ENCODE assay signal across 8 mouse cellular contexts in the genomic region with DNA sequence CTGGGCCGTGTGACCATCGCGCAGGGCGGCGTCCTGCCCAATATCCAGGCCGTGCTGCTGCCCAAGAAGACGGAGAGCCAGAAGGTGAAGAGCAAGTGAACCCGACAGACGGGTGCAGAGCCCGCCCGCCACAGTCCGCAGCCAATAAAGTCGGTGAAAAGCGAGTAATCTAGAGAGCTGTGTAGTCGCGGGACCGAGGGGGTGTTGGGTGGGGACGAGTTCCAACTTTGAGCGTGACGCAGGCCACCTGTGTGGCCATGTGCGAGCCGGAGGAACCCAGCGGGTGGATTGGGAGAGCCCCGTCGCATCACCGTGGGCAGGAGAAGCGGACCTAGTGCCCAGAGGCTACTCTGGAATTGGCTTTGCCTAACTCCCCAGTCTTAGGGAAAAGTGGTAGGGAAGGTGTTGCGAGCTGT. TPM values are rescaled to one million over a fixed set of nuclear protein-coding genes. Genes with fewer than 3 reads are reported as not detected.
DNase-seq lines count a peak whose midpoint lies in the region; ATAC-seq and TF ChIP-seq lines count a peak whose summit lies in the region.

No protein-coding gene starts in this region.

- no peak for TF ChIP-seq EP300 in ES-Bruce4 (IDR thresholded peaks at IDR 0.05; ENCODE audit: insufficient read depth, low read depth, low read length)

- H3K9ac ChIP-seq in ES-Bruce4 (ENCODE audit: low read depth, poor library complexity, severe bottlenecking) = peak overlapping the region; percentile 76
- peak overlapping the region; percentile 73 for H3K9ac ChIP-seq in embryonic facial prominence, embryonic 14.5 days (ENCODE audit: low read depth, low read length)
- peak overlapping the region; percentile 57 for H3K9ac ChIP-seq in limb, embryonic 14.5 days (ENCODE audit: low read depth, low read length, severe bottlenecking)
- peak overlapping the region; percentile 80 for H3K9ac ChIP-seq in midbrain, embryonic 13.5 days (replicated peaks)
- H3K9ac ChIP-seq in stomach, embryonic 16.5 days (ENCODE audit: low read length) = peak overlapping the region; percentile 84

- peaks cover 8% of the 10 kb centered on the region for H3K4me1 ChIP-seq in ES-Bruce4 (ENCODE audit: control insufficient read depth, insufficient read depth, low read length)
- H3K4me1 ChIP-seq in embryonic facial prominence, embryonic 14.5 days (ENCODE audit: control insufficient read depth, insufficient read depth, low read length) = peaks cover 17% of the 10 kb centered on the region
- peaks cover 15% of the 10 kb centered on the region for H3K4me1 ChIP-seq in limb, embryonic 14.5 days (ENCODE audit: control insufficient read depth, insufficient read depth, low read length)
- H3K4me1 ChIP-seq in midbrain, embryonic 13.5 days (replicated peaks) = peaks cover 28% of the 10 kb centered on the region
- H3K4me1 ChIP-seq in stomach, embryonic 16.5 days (ENCODE audit: control insufficient read depth, insufficient read depth, low read length) = peaks cover 22% of the 10 kb centered on the region

- peak overlapping the region; percentile 77 for H3K4me3 ChIP-seq in ES-Bruce4 (ENCODE audit: low read depth, low read length)
- peak overlapping the region; percentile 78 for H3K4me3 ChIP-seq in embryonic facial prominence, embryonic 14.5 days (ENCODE audit: low read depth, low read length)
- H3K4me3 ChIP-seq in limb, embryonic 14.5 days (replicated peaks; ENCODE audit: low read length) = peak overlapping the region; percentile 73
- peak overlapping the region; percentile 87 for H3K4me3 ChIP-seq in midbrain, embryonic 13.5 days (replicated peaks)
- H3K4me3 ChIP-seq in stomach, embryonic 16.5 days (replicated peaks; ENCODE audit: low read length) = peak overlapping the region; percentile 85

- H3K27me3 ChIP-seq in ES-Bruce4 (ENCODE audit: control insufficient read depth, insufficient read depth, low read length, poor library complexity, severe bottlenecking) = no peaks in the 10 kb centered on the region
- no peaks in the 10 kb centered on the region for H3K27me3 ChIP-seq in embryonic facial prominence, embryonic 14.5 days (replicated peaks; ENCODE audit: control insufficient read depth, insufficient read depth, low read length)
- H3K27me3 ChIP-seq in limb, embryonic 14.5 days (ENCODE audit: control insufficient read depth, insufficient read depth, low read length) = no peaks in the 10 kb centered on the region
- H3K27me3 ChIP-seq in midbrain, embryonic 13.5 days = no peaks in the 10 kb centered on the region
- no peaks in the 10 kb centered on the region for H3K27me3 ChIP-seq in stomach, embryonic 16.5 days (ENCODE audit: control insufficient read depth, insufficient read depth, low read length)

- DNase-seq in frontal cortex, postnatal 14 days (ENCODE audit: low spot score in 2 of 2) = no peak
- no peak for DNase-seq in embryonic facial prominence, embryonic 14.5 days (ENCODE audit: low spot score)
- peak; percentile 12 for DNase-seq in heart, postnatal 25 days (ENCODE audit: low spot score)
- DNase-seq in limb, embryonic 14.5 days (ENCODE audit: low spot score) = no peak

- peak; percentile 34 for ATAC-seq in frontal cortex, adult (ENCODE audit: low TSS enrichment)
- ATAC-seq in embryonic facial prominence, embryonic 14.5 days (ENCODE audit: low read depth) = 0 out of 2 replicates have a peak, but pooled peaks have one; percentile 6
- no peak for ATAC-seq in limb, embryonic 14.5 days (ENCODE audit: low FRiP score, low read depth)
- ATAC-seq in midbrain, embryonic 13.5 days = peak; percentile 9
- no peak for ATAC-seq in stomach, embryonic 16.5 days (ENCODE audit: insufficient read depth, low FRiP score)

- peak overlapping the region; percentile 95 for H3K4me2 ChIP-seq in embryonic facial prominence, embryonic 14.5 days (ENCODE audit: low read depth, low read length)
- H3K4me2 ChIP-seq in limb, embryonic 14.5 days (replicated peaks; ENCODE audit: low read depth, low read length, severe bottlenecking) = peak overlapping the region; percentile 72
- peak overlapping the region; percentile 99 for H3K4me2 ChIP-seq in midbrain, embryonic 13.5 days (replicated peaks)
- peak overlapping the region; percentile 92 for H3K4me2 ChIP-seq in stomach, embryonic 16.5 days (ENCODE audit: low read depth, low read length)

- WGBS in embryonic facial prominence, embryonic 14.5 days = under 1% methylated on average over 26 of the region's 28 CpGs
- WGBS in limb, embryonic 14.5 days = under 1% methylated on average over 27 of the region's 28 CpGs
- under 1% methylated on average over 28 of the region's 28 CpGs for WGBS in midbrain, embryonic 13.5 days
- WGBS in stomach, embryonic 16.5 days = 1% methylated on average over 28 of the region's 28 CpGs

- peak overlapping the region; percentile 33 for H3K27ac ChIP-seq in ES-Bruce4 (ENCODE audit: insufficient read depth, low read length)
- H3K27ac ChIP-seq in embryonic facial prominence, embryonic 14.5 days (replicated peaks; ENCODE audit: low read depth, low read length) = 0 out of 2 replicates have a peak overlapping the region, but pooled peaks have one; percentile 12
- H3K27ac ChIP-seq in limb, embryonic 14.5 days (replicated peaks; ENCODE audit: low read depth, low read length) = no peak overlapping the region
- peak overlapping the region; percentile 65 for H3K27ac ChIP-seq in midbrain, embryonic 13.5 days
- H3K27ac ChIP-seq in stomach, embryonic 16.5 days (ENCODE audit: low read length) = peak overlapping the region; percentile 84

- no peak for TF ChIP-seq CTCF in ES-Bruce4 (IDR thresholded peaks at IDR 0.05; ENCODE audit: low read depth, low read length)

- TF ChIP-seq POLR2A in ES-Bruce4 (IDR thresholded peaks at IDR 0.05; ENCODE audit: insufficient read depth, low read length) = no peak
- TF ChIP-seq POLR2A in limb, embryonic 14.5 days (IDR thresholded peaks at IDR 0.05; ENCODE audit: borderline replicate concordance, extremely low read depth, insufficient read depth, insufficient read length) = no peak

- peaks cover 11% of the 10 kb centered on the region for H3K36me3 ChIP-seq in ES-Bruce4 (ENCODE audit: control insufficient read depth, insufficient read depth, low read length, poor library complexity, severe bottlenecking)
- peaks cover 17% of the 10 kb centered on the region for H3K36me3 ChIP-seq in embryonic facial prominence, embryonic 14.5 days (ENCODE audit: control insufficient read depth, insufficient read depth, low read length)
- H3K36me3 ChIP-seq in limb, embryonic 14.5 days (ENCODE audit: control insufficient read depth, insufficient read depth, low read length) = peaks cover 17% of the 10 kb centered on the region
- peaks cover 17% of the 10 kb centered on the region for H3K36me3 ChIP-seq in midbrain, embryonic 13.5 days
- H3K36me3 ChIP-seq in stomach, embryonic 16.5 days (ENCODE audit: control insufficient read depth, insufficient read depth, low read length) = no peaks in the 10 kb centered on the region; the same call in 1 of the 2 replicates

- intact Hi-C loops in heart, postnatal 25 days (cut with DNase I) = loop anchor here (10.0 kb wide), 1 partner anchor 926 kb away; the partner anchor contains the start of gene Strap

- no peaks in the 10 kb centered on the region for H3K9me3 ChIP-seq in ES-Bruce4 (replicated peaks; ENCODE audit: control insufficient read depth, insufficient read depth, low read length, poor library complexity, severe bottlenecking)
- no peaks in the 10 kb centered on the region for H3K9me3 ChIP-seq in embryonic facial prominence, embryonic 14.5 days (ENCODE audit: control insufficient read depth, low read length)
- H3K9me3 ChIP-seq in limb, embryonic 14.5 days (ENCODE audit: control insufficient read depth, low read length) = no peaks in the 10 kb centered on the region
- no peaks in the 10 kb centered on the region for H3K9me3 ChIP-seq in midbrain, embryonic 13.5 days
- no peaks in the 10 kb centered on the region for H3K9me3 ChIP-seq in stomach, embryonic 16.5 days (replicated peaks; ENCODE audit: control insufficient read depth, low read length)

RNA-seq across cellular contexts. Expression of gene H2afj, which starts 0.6 kb away (rescaled TPM):
- 34.3 and 45.0 TPM in 2 replicates for polyA plus RNA-seq in ES-Bruce4 (2011; ENCODE audit: insufficient read depth, insufficient read length, low read depth, missing spikeins)
- polyA plus RNA-seq in embryonic facial prominence, embryonic 14.5 days (2014; fragmentation: Nextera tagmentation; extraction: Ambion mirVana) = 93.2 and 98.2 TPM in 2 replicates
- total RNA-seq in heart, postnatal 25 days (2021) = 10 to 100 TPM; 28.3 to 33.9 TPM
- polyA plus RNA-seq in limb, embryonic 14.5 days (2012; rRNA removed) = 82.9 and 88.8 TPM in 2 replicates
- 105 and 114 TPM in 2 replicates for polyA plus RNA-seq in limb, embryonic 14.5 days (2014; fragmentation: Nextera tagmentation; extraction: Ambion mirVana)
- polyA plus RNA-seq in midbrain, embryonic 13.5 days (2015; fragmentation: Nextera tagmentation; extraction: Ambion mirVana) = 113 and 121 TPM in 2 replicates
- polyA plus RNA-seq in stomach, embryonic 16.5 days (2015; fragmentation: Nextera tagmentation; extraction: Ambion mirVana) = 180 and 196 TPM in 2 replicates

RNA-seq across cellular contexts. Expression of gene Hist4h4, which starts 4.4 kb away (rescaled TPM):
- polyA plus RNA-seq in ES-Bruce4 (2011; ENCODE audit: insufficient read depth, insufficient read length, low read depth, missing spikeins) = 0.46 and 0.63 TPM in 2 replicates
- polyA plus RNA-seq in embryonic facial prominence, embryonic 14.5 days (2014; fragmentation: Nextera tagmentation; extraction: Ambion mirVana) = 0.64 and 1.1 TPM in 2 replicates
- 10 to 100 TPM in 1 of 2 experiments, 1 to 10 TPM in 1; 8.3 to 11.5 TPM for total RNA-seq in heart, postnatal 25 days (2021)
- 1.2 and 1.6 TPM in 2 replicates for polyA plus RNA-seq in limb, embryonic 14.5 days (2012; rRNA removed)
- 1.1 TPM in 2 replicates for polyA plus RNA-seq in limb, embryonic 14.5 days (2014; fragmentation: Nextera tagmentation; extraction: Ambion mirVana)
- polyA plus RNA-seq in midbrain, embryonic 13.5 days (2015; fragmentation: Nextera tagmentation; extraction: Ambion mirVana) = 1.1 TPM in 2 replicates
- polyA plus RNA-seq in stomach, embryonic 16.5 days (2015; fragmentation: Nextera tagmentation; extraction: Ambion mirVana) = 0.83 and 0.89 TPM in 2 replicates

RNA-seq across cellular contexts. Expression of gene BC049715, which starts 18.8 kb away (rescaled TPM):
- 0.25 and 0.49 TPM in 2 replicates for polyA plus RNA-seq in ES-Bruce4 (2011; ENCODE audit: insufficient read depth, insufficient read length, low read depth, missing spikeins)
- 1.1 and 1.7 TPM in 2 replicates for polyA plus RNA-seq in embryonic facial prominence, embryonic 14.5 days (2014; fragmentation: Nextera tagmentation; extraction: Ambion mirVana)
- total RNA-seq in heart, postnatal 25 days (2021) = 1 to 10 TPM in 1 of 2 experiments, under 1 TPM in 1; 0.62 to 2.0 TPM
- polyA plus RNA-seq in limb, embryonic 14.5 days (2012; rRNA removed) = 0.73 and 1.7 TPM in 2 replicates
- polyA plus RNA-seq in limb, embryonic 14.5 days (2014; fragmentation: Nextera tagmentation; extraction: Ambion mirVana) = 1.3 and 1.9 TPM in 2 replicates
- polyA plus RNA-seq in midbrain, embryonic 13.5 days (2015; fragmentation: Nextera tagmentation; extraction: Ambion mirVana) = 1.4 and 1.7 TPM in 2 replicates
- 0.46 and 2.6 TPM in 2 replicates for polyA plus RNA-seq in stomach, embryonic 16.5 days (2015; fragmentation: Nextera tagmentation; extraction: Ambion mirVana)

RNA-seq across cellular contexts. Expression of gene Wbp11, which starts 19.4 kb away (rescaled TPM):
- polyA plus RNA-seq in ES-Bruce4 (2011; ENCODE audit: insufficient read depth, insufficient read length, low read depth, missing spikeins) = 151 and 164 TPM in 2 replicates
- 94.3 and 94.7 TPM in 2 replicates for polyA plus RNA-seq in embryonic facial prominence, embryonic 14.5 days (2014; fragmentation: Nextera tagmentation; extraction: Ambion mirVana)
- 10 to 100 TPM; 57.0 to 63.3 TPM for total RNA-seq in heart, postnatal 25 days (2021)
- polyA plus RNA-seq in limb, embryonic 14.5 days (2012; rRNA removed) = 87.0 and 96.5 TPM in 2 replicates
- 100 and 110 TPM in 2 replicates for polyA plus RNA-seq in limb, embryonic 14.5 days (2014; fragmentation: Nextera tagmentation; extraction: Ambion mirVana)
- polyA plus RNA-seq in midbrain, embryonic 13.5 days (2015; fragmentation: Nextera tagmentation; extraction: Ambion mirVana) = 89.8 and 92.5 TPM in 2 replicates
- polyA plus RNA-seq in stomach, embryonic 16.5 days (2015; fragmentation: Nextera tagmentation; extraction: Ambion mirVana) = 85.0 and 90.8 TPM in 2 replicates

RNA-seq across cellular contexts. Expression of gene Smco3, which starts 26.6 kb away (rescaled TPM):
- not detected in 2 replicates for polyA plus RNA-seq in ES-Bruce4 (2011; ENCODE audit: insufficient read depth, insufficient read length, low read depth, missing spikeins)
- polyA plus RNA-seq in embryonic facial prominence, embryonic 14.5 days (2014; fragmentation: Nextera tagmentation; extraction: Ambion mirVana) = 2.5 and 2.8 TPM in 2 replicates
- not detected for total RNA-seq in heart, postnatal 25 days (2021)
- 0.92 and 0.97 TPM in 2 replicates for polyA plus RNA-seq in limb, embryonic 14.5 days (2012; rRNA removed)
- polyA plus RNA-seq in limb, embryonic 14.5 days (2014; fragmentation: Nextera tagmentation; extraction: Ambion mirVana) = 1.4 and 2.0 TPM in 2 replicates
- polyA plus RNA-seq in midbrain, embryonic 13.5 days (2015; fragmentation: Nextera tagmentation; extraction: Ambion mirVana) = 0.35 and 0.40 TPM in 2 replicates
- 1.2 and 2.2 TPM in 2 replicates for polyA plus RNA-seq in stomach, embryonic 16.5 days (2015; fragmentation: Nextera tagmentation; extraction: Ambion mirVana)

Comparison
In these comparisons a context has a peak if more than half of its experiments do, and no peak if none do; other contexts are left out.
1. ATAC-seq: peak in frontal cortex, adult (single experiment), embryonic facial prominence, embryonic 14.5 days (single experiment) and midbrain, embryonic 13.5 days (single experiment); none in limb, embryonic 14.5 days (single experiment) and stomach, embryonic 16.5 days (single experiment).
2. Peak in every context shown above with its lines, with median percentiles within 50 percentile points of each other: H3K4me3 ChIP-seq, H3K9ac ChIP-seq and H3K4me2 ChIP-seq.